Mouse (Mus musculus) brain, adult 2 months (tissue): ENCODE data around the gene Akap9.
"Not testable (repeated sequence)": the region's sequence is repeated elsewhere in the genome, so short reads cannot be mapped to it uniquely, and the experiment has no call there.

ENCODE experiments used
- DNase-seq: peaks from one replicate; pipeline ENCODE4 v3.0.0; 2011; ENCODE audit warnings: low read depth, low spot score

Gene Akap9

DNA sequence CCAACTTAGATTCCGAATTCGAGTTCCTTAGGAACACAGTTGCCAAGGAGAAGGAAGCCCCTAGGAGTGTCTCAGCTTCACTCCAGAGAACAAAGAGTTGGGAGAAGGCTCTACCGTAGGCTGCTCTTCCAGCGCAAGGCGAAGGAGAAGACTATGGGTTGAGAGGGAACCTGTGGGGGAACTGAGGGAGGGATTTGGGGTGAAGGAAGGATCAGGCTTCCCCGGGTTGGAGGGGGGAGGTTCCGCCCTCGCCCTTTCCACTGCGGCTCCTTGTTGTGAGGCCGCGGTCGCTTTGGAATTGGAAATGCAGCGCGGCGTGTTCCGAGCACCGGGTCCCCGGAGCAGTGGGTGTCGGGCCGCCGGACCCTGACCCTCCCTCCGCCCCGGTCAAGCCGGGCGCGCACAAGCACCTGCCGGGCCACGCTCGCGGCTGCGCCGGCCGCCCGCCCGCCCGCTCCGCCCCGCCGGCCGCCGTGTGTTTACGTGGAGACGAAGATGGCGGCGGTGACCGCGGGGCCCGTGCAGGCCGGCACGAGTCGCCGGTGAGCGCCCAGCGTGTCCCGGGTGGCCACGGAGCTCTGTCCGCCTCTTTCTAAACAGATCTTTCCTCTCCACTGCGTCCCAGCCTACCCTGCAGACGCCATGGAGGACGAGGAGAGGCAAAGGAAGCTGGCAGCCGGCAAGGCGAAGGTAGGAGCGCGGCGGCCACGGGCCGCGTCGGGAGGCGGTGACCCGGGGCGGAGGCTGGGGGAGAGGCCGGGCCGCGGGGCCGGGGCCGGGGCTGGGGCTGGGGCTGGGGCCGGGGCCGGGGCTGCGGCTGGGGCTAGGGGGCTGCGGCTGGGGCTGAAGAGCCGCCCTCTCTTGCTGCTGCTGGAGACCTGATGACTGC is at the start of gene Akap9:
Gene Akap9 (plus strand): TSS at position 254 of the 889 bp plus-strand sequence.
- peak; percentile 79 for DNase-seq

DNA sequence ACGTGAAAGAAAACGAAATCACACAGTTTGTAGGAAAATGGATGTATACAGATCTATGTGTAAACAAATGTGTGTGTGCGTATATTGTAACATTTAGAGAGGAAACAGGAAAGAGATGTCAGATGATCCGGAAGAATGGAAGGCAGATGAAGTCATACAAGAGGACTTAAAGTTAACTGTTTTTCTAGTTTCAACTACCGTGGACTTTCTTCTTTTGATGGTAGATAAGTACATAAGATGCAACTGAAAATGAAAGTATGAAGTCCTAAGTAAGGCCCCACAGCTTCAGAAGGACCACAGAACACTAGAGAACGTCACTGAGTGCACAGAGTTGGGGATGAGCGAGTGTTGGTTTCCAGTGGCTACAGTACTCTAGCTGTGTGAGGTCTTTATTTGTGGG is 41.0 kb upstream of the Akap9 start:
- not testable (repeated sequence) for DNase-seq

DNA sequence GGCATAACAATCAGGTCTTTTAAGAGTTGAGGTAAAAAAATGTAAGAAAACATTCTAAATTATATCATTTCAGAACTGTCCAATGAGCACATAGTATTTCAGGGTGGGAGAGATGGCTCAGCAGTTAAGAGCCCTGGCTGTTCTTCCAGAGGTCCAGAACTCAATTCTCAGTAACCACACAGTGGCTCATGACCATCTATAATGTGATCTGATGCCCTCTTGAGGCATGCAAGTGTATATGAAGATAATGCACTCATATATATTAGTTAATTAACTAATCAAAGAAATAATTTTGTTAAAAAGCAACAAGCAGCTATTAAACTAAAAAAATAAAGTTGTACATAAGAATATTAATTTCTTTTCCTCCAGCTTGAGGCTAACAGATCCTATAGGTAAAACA is 38.7 kb upstream of the Akap9 start:
- peak; percentile 19 for DNase-seq

DNA sequence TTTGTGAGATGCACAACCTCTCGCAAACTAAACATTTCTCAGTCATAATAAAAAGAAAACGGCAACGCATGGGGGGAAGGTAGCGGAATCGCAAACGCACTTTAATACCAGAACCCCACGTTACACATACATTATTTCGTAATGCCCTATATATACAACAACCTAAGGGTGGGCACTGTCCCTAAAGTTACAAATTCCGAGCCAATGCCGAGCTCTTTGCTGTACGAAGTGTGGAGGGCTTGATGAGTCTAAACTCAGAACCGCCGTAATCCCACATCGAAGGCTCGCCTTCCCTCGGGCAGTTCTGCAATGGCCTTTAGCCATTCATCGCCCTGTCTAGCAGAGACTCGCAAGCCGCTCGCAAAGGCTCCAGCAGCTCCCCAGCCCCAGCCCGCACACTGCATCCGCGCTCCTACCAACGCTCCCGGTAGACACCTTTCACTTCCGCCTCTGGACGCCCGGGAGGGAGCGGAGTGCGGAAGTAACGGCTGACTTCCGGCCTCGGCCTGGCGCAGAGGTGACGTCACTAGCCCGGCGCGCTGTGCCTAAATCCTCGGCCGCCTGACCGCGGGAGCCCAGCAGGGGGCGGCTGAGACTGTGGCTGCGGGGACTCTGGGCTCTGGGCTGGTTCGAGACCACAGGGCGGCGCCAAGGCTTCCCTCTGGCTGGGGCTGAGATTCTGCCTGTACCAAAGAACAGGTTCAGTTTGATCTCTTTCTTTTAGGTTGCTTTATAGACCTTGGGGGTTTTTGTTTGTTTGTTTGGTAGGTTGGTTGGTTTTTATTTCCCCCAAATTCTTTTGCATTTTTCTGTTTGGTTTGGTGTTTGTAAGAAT is 34.2 kb upstream of the Akap9 start, which contains the start of gene Mterf1a:
Gene Mterf1a (minus strand): TSS at position 475 of the 835 bp plus-strand sequence.
- DNase-seq = peak; percentile 16

DNA sequence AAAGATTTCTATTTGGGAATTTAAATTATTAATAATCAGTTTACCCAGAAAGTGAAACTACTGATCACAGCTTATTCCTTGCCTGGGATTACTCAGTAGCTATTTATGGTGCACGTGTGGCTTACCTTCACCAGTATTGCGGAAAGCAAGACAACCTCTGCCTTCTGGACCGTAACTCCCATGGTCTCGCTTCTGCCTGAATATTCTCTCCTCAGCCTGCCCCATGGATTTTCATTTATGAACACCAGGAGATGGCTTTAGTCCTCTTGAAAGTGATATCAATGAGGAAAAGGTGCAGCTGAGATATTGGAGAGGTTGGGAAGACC is 33.6 kb upstream of the Akap9 start:
- not testable (repeated sequence) for DNase-seq

DNA sequence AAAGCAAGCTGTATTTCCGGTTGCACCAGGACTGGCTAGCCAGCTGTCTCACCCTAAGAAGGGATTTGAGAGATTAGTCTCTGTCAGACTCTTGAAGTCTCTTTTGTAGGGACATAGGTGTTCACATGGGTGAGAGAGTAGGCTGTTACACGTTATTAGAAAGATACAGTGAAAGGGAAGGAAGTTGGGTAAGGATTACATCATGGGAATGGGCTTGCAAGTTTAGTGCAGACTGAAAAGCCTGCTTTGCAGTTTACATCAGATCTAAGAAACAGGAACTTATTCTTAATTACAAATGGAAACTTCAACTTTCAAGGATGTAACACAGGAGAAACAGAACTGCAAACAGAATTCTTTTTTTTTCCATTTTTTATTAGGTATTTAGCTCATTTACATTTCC is 22.4 kb upstream of the Akap9 start:
- DNase-seq = no peak

DNA sequence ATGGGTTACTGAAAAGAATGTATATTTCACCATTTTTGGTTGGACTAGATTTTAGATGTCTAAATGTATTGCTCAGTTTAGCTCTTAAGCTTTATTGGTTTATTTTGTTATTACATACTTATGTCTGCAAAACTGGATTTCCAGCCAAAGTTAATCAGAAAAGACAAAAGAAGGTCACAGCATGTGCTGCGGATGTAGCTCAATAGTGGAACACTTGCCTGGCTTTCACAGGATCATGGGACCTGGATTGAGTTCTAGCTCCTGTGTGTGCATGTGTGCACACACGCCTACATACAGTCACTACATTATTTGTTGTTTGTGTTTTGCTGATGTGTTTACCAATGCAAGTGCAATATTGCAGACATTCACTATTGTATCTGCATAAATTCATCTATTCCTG is 5.5 kb upstream of the Akap9 start:
- no peak for DNase-seq

DNA sequence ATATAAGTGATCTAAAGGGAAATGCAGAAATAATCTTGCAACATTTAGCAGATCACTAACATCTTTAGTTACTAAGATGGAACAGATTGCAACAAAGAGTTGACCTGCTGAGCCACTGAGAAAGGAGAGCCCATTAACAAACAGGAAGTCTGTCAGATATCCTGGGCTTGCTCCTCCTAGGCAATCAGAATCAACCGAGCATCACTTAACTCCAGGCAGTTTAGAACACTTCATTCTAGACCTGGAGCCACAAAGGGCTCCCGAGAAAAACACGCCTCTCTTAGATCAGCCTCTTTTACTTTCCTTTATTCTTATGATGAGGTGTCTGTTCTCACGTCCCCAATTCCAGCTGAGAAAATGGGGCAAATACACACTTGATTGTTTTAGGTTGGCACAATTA is 1.2 kb upstream of the Akap9 start:
- no peak for DNase-seq

DNA sequence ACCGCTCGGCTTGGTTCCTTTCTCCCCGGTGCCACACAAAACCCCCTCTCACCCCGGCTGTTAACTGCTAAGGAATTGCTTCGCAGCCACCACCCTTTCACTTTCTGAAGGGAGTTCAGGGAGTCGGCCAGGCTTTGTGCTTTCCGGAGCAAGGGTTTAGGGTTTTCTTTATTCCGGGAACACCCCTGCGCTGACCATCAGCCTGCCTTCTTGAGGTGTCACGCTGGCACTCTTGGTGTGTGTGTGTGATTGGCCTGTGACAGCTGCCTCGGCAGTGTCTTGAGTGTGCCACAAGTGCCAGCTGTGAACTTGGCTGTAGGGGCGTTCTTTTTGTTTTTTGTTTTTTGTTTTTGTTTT is 814 bp downstream of the Akap9 start:
- DNase-seq = peak; percentile 61

DNA sequence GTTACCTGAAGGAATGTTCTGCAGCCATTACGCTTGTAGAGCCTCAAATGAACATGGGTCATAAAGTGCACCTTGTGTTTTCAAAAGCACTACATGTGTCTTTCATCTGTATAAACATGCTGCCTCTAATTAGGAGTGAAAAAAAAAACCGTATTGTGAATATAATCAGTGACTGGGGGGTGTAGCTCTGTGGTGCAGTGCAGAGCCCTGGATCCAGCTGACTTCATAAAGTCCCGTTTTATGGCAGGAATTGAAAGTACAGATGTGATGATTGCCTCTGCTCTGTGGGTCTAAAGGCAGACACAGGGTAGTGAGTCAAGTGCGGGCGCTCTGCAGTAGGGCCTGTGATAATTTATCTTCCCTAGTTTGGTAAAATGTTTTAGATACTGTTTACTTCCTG is 2.9 kb downstream of the Akap9 start:
- DNase-seq = no peak

DNA sequence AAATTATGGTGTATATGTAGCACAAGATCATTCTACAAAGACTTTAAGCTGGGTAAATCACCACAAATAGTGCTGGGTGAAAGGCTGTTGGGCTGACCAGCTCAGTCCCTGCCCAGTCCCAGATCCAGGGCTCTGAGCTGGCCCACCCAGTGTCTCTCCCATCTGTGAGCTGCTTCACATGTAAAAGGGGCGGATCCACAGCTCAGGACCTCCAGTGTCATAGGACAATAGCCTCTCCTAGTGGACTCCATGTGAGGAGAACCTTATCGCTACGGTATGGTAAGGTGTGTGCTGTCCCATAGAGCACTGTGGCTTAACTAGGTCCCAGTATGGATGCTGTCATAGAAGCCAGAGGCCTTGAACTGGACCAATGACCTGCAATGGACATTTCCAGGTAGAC is 3.8 kb downstream of the Akap9 start:
- no peak for DNase-seq

DNA sequence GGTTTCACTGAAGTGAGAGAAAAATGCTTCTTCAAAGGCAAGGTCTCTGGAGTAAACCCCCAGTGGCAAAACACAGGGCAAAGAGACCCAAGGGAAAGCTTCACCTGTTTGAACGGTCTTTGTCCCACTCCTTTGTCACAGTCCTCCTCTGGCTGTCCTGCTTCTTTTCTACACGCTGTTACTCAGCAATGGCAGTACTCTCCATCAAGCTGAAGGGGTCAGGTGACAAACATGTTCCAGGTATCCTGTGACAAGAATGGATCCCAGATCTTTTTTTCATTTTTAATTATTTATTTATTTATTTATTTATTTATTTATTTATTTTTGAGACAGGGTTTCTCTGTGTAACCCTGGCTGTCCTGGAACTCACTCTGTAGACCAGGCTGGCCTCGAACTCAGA is 5.7 kb downstream of the Akap9 start:
- DNase-seq = no peak

DNA sequence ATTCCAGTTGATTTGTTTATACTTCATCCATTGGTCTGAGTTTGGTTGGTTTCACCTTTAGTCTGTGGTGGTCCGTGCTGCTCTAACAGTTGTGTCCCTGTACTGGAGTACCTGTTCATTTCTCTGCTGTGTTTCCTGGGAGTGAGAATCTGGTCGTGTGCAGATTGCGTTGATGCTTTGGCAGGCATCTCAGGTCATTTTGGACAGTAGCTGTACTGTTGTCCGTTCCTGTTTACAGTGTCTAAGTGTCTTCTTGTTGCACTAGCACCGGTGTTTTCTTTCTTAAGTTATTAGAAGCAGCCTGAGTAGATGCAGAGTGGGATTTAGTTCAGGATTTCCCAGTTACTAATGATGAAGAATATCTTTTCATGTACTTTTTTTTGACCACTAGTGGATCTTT is 7.4 kb downstream of the Akap9 start:
- DNase-seq = no peak

DNA sequence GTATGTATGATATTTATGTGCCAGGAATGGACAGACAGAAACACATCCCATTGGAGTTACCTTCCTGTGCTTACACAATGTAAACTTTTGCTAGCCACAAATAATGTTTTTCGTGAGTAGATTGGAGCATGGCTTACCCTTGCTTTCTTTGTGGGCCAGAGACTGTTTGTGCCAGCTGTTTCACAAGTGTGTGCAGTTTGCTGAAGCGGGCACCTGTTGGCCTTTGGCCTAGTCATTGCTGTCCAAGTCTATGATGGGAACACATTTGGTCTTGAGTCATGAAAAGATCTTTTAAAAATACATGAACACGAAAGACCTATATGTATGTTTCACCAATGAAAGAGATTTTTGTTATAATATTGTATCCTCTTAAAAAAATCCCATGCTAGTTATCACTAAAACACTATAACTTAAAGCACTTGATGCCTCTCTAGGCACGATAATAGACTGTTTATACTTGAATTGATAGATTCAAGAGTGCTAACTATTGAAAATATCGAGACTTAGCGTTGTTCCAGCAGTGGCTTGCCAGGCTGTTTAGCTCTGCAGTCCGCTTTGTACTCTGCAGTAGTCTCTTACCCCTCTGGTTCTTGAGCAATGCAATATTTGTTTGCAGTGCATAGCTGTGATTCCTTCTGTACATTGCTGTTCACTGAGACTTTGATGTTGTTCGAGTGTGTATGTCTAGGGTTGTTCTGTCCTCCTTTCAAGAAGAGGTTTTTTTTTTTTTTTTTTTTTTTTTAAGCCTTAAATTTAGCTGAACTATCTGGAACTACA is 8.1 kb downstream of the Akap9 start:
- no peak for DNase-seq

DNA sequence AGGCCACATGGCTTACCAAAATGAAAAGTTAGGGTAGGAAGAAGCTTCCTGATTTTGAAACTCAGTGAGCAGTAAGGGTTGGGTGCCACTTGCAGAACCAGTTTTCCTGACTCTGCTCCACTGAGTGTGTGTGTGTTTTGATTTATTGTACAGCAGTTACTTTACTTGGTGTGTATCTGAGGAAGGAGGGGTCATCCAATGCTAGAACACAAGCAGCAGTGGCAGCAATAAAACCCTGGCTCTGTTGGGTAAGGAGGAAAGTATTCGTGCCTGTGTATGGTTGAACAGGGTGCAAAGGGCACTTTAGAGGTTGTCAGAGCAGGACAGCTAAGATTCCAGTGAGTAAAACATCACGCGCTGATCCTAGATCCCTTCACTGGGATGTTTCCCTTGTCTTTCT is 11.1 kb downstream of the Akap9 start:
- DNase-seq = no peak

DNA sequence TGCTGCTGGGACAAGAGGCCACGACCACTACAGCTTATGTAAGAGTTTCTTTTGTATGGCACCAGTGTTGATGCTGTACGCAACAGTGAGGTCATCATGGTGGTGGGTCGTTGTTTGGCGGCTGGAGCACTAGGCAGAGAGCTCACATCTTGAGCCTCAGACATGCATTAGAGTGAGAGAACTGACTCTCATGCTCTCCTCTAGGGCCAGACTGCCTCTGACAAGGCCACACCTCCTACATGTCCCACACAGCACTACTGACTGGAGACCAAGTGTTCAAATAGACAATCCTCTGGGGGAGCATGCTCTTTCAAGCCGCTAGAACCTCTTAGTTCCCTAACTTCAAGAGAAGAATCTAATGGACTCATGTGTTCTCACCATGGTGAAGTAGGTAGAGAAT is 11.5 kb downstream of the Akap9 start:
- no peak for DNase-seq

DNA sequence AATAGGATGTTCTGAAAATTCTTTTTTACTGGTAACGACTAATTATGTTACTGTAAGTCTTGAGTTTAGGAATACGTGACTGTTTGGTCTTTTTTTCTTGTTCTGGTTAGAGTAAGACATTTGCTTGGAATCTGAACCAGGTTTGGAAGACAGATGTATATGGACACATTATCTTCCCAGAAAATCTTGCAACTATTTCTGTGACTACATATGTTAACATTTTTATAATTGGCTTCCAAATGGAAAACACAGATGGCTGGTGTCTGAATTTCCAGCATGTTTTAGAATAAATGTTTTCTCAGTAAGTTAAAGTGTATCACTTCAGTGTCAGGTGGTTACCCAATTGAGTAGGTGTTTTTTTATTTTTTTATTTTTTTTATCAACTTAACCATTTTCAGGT is 13.4 kb downstream of the Akap9 start:
- DNase-seq = peak; percentile 81

DNA sequence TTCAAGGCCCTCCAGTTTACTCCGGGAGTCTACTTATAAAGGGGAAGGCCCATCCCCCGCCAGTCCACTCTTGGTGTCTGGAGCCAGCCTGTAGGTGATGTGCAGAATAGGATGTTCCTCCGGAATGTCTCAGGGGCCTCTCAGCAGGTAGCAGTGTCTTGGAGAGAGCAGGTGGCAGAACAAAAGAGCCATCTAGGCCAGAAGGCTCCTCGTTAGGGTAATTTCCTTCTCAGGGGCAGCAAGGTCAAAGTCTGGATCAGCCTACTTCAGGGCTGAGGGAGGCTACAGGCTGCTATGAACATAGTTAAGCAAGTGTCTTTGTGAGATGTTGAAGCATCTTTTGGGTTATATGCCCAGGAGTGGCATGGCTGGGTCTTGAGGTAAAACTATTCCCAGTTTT is 15.3 kb downstream of the Akap9 start:
- DNase-seq = not testable (repeated sequence)

DNA sequence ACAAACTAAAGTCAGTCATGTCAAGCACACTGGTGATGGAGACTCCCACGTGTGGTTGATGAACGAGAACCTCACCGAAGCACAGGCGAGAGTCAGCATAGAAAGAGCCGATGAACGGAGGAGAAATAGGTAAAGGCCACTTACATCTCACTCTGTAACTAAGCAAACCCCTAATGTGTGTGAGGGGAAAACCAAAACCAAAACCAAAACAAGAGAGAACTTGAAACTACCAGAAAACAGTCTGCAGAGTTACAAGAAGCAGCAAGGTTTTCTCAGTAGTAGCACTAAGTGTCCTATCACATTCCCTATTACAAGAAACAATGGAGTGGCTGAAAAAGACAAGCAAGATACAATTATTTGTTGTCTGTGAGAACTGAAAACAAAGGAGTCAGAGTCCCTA is 24.6 kb downstream of the Akap9 start:
- DNase-seq = no peak

DNA sequence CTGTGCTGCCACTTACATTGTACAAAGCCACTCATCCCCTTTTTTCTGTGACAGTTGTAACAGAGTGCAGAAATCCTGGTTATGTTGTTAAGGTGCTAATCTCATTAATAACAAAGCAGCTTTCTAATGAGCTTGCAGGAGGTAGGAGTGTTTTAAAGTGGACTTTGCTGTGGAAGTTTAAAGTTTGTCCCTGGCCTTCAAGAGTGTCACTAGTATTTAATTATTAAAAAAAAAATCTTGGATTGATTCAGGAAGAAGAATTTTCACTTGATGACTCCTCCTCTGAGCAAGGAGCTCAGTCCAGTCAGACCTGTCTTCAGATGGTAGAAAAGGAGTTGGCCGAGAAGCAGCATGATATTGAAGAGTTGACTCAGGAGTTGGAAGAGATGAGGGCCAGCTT is 26.7 kb downstream of the Akap9 start:
- DNase-seq = no peak

DNA sequence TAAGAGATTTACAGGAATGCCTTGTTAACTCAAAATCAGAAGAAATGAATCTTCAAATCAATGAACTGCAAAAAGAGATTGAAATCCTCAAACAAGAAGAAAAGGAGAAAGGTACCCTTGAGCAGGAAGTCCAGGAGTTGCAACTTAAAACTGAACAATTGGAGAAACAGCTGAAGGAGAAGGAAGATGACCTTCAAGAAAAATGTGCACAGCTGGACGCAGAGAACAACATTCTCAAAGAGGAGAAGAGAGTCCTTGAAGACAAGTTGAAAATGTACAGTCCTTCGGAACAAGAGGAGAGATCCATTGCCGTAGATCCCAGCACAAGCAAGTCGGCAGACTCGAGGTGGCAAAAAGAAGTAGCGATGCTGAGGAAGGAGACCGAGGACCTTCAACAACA is 33.4 kb downstream of the Akap9 start:
- DNase-seq = no peak

DNA sequence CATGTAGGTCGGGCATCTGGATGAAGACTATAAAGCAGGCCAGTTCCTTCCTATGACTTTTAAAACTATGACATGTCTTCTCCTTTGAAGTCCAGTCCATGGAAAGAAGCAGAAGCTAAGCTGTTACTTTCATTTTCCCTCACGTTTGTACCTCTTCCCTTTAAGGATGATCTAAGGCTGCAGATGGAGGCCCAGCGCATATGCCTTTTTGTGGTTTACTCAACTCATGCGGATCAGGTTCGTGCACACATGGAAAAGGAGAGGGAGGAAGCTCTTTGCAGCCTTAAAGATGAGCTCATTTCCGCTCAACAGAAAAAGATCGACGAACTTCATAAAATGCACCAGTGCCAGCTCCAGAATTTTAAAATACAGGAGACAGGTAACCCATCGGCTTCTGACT is 40.6 kb downstream of the Akap9 start:
- no peak for DNase-seq
